ENCODE assay signal across 8 mouse cellular contexts in the genomic region with DNA sequence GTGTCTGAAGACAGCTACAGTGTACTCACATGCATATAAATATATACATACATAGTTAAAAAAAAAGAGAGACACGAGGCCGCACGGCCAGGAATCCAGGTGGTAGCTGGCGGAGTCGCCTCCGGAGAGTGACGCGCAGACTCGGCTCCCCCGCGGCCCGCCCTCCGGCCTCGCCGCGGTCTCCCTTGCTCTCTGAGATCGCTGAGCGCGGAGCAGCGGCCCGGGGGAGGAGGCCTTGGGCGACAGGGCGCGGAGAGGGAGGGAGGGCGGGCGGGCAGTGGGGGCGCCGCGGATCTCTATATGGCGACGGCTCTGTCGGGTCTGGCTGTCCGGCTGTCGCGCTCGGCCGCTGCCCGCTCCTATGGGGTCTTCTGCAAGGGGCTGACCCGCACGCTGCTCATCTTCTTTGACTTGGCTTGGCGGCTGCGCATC. TPM values are rescaled to one million over a fixed set of nuclear protein-coding genes. Genes with fewer than 3 reads are reported as not detected.
DNase-seq lines count a peak whose midpoint lies in the region; ATAC-seq lines count a peak whose summit lies in the region.
"Not testable (repeated sequence)": the region's sequence is repeated elsewhere in the genome, so short reads cannot be mapped to it uniquely, and the experiment has no call there.

No protein-coding gene starts in this region.

- H3K4me2 ChIP-seq in forebrain, embryonic 13.5 days, result peak overlapping the region; percentile 57
- H3K4me2 ChIP-seq in liver, embryonic 16.5 days (ENCODE audit: low read depth, low read length), result peak overlapping the region; percentile 59
- H3K4me2 ChIP-seq in midbrain, embryonic 16.5 days (ENCODE audit: low read length), result peak overlapping the region; percentile 60

- H3K9me3 ChIP-seq in forebrain, embryonic 13.5 days (replicated peaks); liver, embryonic 16.5 days (replicated peaks; ENCODE audit: control insufficient read depth, low read length); midbrain, embryonic 16.5 days (replicated peaks; ENCODE audit: control insufficient read depth, low read length, poor library complexity, severe bottlenecking): not testable (repeated sequence)

- peak; percentile 63 for ATAC-seq in forebrain, embryonic 13.5 days
- peak; percentile 62 to 69; a peak in 3 of 4 replicates for ATAC-seq in hematopoietic stem cell, adult 5-6 weeks (replicated peaks in 1 of 2; ENCODE audit: insufficient read depth in 1 of 2, low FRiP score in 2 of 2, low TSS enrichment in 1 of 2, low read depth in 1 of 2, poor library complexity in 2 of 2, severe bottlenecking in 2 of 2)
- ATAC-seq in liver, embryonic 16.5 days (ENCODE audit: low read depth), result peak; percentile 81
- ATAC-seq in midbrain, embryonic 16.5 days, result peak; percentile 68

- peak overlapping the region; percentile 54; the same call in 1 of the 2 replicates for H3K9ac ChIP-seq in forebrain, embryonic 13.5 days
- H3K9ac ChIP-seq in liver, embryonic 16.5 days (ENCODE audit: low read depth, low read length), result not testable (repeated sequence)
- H3K9ac ChIP-seq in midbrain, embryonic 16.5 days (ENCODE audit: low read depth, low read length), result peak overlapping the region; percentile 46

- H3K27ac ChIP-seq in forebrain, embryonic 13.5 days; liver, embryonic 16.5 days (ENCODE audit: low read length); midbrain, embryonic 16.5 days (ENCODE audit: low read length): not testable (repeated sequence)

- H3K27me3 ChIP-seq in forebrain, embryonic 13.5 days; liver, embryonic 16.5 days (ENCODE audit: control insufficient read depth, insufficient read depth, low read depth, low read length); midbrain, embryonic 16.5 days (ENCODE audit: control insufficient read depth, insufficient read depth, low read depth, low read length): not testable (repeated sequence)

- H3K4me1 ChIP-seq in forebrain, embryonic 13.5 days; liver, embryonic 16.5 days (ENCODE audit: control insufficient read depth, low read depth, low read length); midbrain, embryonic 16.5 days (ENCODE audit: control insufficient read depth, insufficient read depth, low read length): not testable (repeated sequence)

- WGBS in forebrain, embryonic 13.5 days, result 20% methylated on average over 10 of the region's 42 CpGs
- WGBS in liver, embryonic 16.5 days (ENCODE audit: insufficient replicate concordance), result 18% methylated on average over 24 of the region's 42 CpGs
- 24% methylated on average over 15 of the region's 42 CpGs for WGBS in midbrain, embryonic 16.5 days

- peak; percentile 4 for DNase-seq in ES-CJ7 (ENCODE audit: low read depth, low spot score)
- peak; percentile 5 to 21 for DNase-seq in cerebellum, postnatal 14 days
- peak; percentile 50 for DNase-seq in kidney, postnatal 10 days
- DNase-seq in spleen, postnatal 4 days (ENCODE audit: low spot score in 2 of 2), result peak; percentile 19 to 67

- peak overlapping the region; percentile 34 for H3K4me3 ChIP-seq in forebrain, embryonic 13.5 days
- peak overlapping the region; percentile 34 for H3K4me3 ChIP-seq in liver, embryonic 16.5 days (ENCODE audit: low read depth, low read length)
- H3K4me3 ChIP-seq in midbrain, embryonic 16.5 days (ENCODE audit: low read depth, low read length), result peak overlapping the region; percentile 40

- H3K36me3 ChIP-seq in forebrain, embryonic 13.5 days (ENCODE audit: poor library complexity, severe bottlenecking); liver, embryonic 16.5 days (ENCODE audit: control insufficient read depth, insufficient read depth); midbrain, embryonic 16.5 days (ENCODE audit: control insufficient read depth, insufficient read depth, low read length): not testable (repeated sequence)

RNA-seq across cellular contexts. Expression of gene Mpp1, which starts 12.3 kb away (rescaled TPM):
- polyA plus RNA-seq in forebrain, embryonic 13.5 days (2015; fragmentation: Nextera tagmentation; extraction: Ambion mirVana), result 17.3 and 19.0 TPM in 2 replicates
- total RNA-seq in hematopoietic stem cell, adult 5-6 weeks (2017), result 59.2 and 66.8 TPM in 2 replicates
- 155 and 158 TPM in 2 replicates for polyA plus RNA-seq in liver, embryonic 16.5 days (2015; fragmentation: Nextera tagmentation; extraction: Ambion mirVana)
- 21.9 and 22.6 TPM in 2 replicates for polyA plus RNA-seq in midbrain, embryonic 16.5 days (2015; fragmentation: Nextera tagmentation; extraction: Ambion mirVana)

RNA-seq across cellular contexts. Expression of gene Smim9, which starts 20.4 kb away (rescaled TPM):
- polyA plus RNA-seq in forebrain, embryonic 13.5 days (2015; fragmentation: Nextera tagmentation; extraction: Ambion mirVana), result not detected in 2 replicates
- not detected in 2 replicates for total RNA-seq in hematopoietic stem cell, adult 5-6 weeks (2017)
- not detected in 2 replicates for polyA plus RNA-seq in liver, embryonic 16.5 days (2015; fragmentation: Nextera tagmentation; extraction: Ambion mirVana)
- not detected in 2 replicates for polyA plus RNA-seq in midbrain, embryonic 16.5 days (2015; fragmentation: Nextera tagmentation; extraction: Ambion mirVana)

RNA-seq across cellular contexts. Expression of gene Dkc1, which starts 47.5 kb away (rescaled TPM):
- 117 and 139 TPM in 2 replicates for polyA plus RNA-seq in forebrain, embryonic 13.5 days (2015; fragmentation: Nextera tagmentation; extraction: Ambion mirVana)
- 454 and 474 TPM in 2 replicates for total RNA-seq in hematopoietic stem cell, adult 5-6 weeks (2017)
- polyA plus RNA-seq in liver, embryonic 16.5 days (2015; fragmentation: Nextera tagmentation; extraction: Ambion mirVana), result 60.2 and 67.1 TPM in 2 replicates
- polyA plus RNA-seq in midbrain, embryonic 16.5 days (2015; fragmentation: Nextera tagmentation; extraction: Ambion mirVana), result 50.1 and 57.5 TPM in 2 replicates

RNA-seq across cellular contexts. Expression of gene Gab3, which starts 57.9 kb away (rescaled TPM):
- polyA plus RNA-seq in forebrain, embryonic 13.5 days (2015; fragmentation: Nextera tagmentation; extraction: Ambion mirVana), result 1.0 and 1.2 TPM in 2 replicates
- 2.7 and 3.9 TPM in 2 replicates for total RNA-seq in hematopoietic stem cell, adult 5-6 weeks (2017)
- polyA plus RNA-seq in liver, embryonic 16.5 days (2015; fragmentation: Nextera tagmentation; extraction: Ambion mirVana), result 1.4 TPM in 2 replicates
- 2.8 TPM in 2 replicates for polyA plus RNA-seq in midbrain, embryonic 16.5 days (2015; fragmentation: Nextera tagmentation; extraction: Ambion mirVana)
